Mouse (Mus musculus) hindbrain, embryonic 11.5 days (tissue): ENCODE results near the gene Uggt1. TPM values are rescaled to one million over a fixed set of nuclear protein-coding genes. Genes with fewer than 3 reads are reported as not detected.
A peak's percentile ranks its signal among the peaks of the same experiment; 100 is the strongest.

Experiments used
- ATAC-seq: fragments of 200-750 bp; cut with Nextera tagmentation; 2 replicates; pipeline ENCODE4 v1.8.0; 2017; ENCODE audit warnings: mild to moderate bottlenecking, moderate TSS enrichment, moderate library complexity; ENCODE audit not compliant: low FRiP score
- DNase-seq: peaks from one replicate; pipeline ENCODE4 v3.0.0-alpha.2; 2015; ENCODE audit warnings: low spot score
- H3K27ac ChIP-seq: fragments of 300-500 bp; sonication (generic); 2 replicates; pipeline ENCODE4 v1.5.1; 2014; ENCODE audit warnings: mild to moderate bottlenecking, low read depth, low read length
- H3K27me3 ChIP-seq: fragments of 300-500 bp; sonication (generic); 2 replicates; pipeline ENCODE4 v1.6.1; 2014; ENCODE audit warnings: mild to moderate bottlenecking, low read length, moderate library complexity, mixed read lengths; ENCODE audit not compliant: control insufficient read depth, insufficient read depth
- H3K36me3 ChIP-seq: fragments of 300-500 bp; sonication (generic); 2 replicates; pipeline ENCODE4 v1.6.1; 2014; ENCODE audit warnings: mild to moderate bottlenecking, low read length, moderate library complexity, mixed read lengths; ENCODE audit not compliant: control insufficient read depth, insufficient read depth
- H3K4me1 ChIP-seq: fragments of 300-500 bp; sonication (generic); replicated peaks from 2 replicates; pipeline ENCODE4 v1.6.1; 2014; ENCODE audit warnings: low read length, mixed read lengths; ENCODE audit not compliant: control insufficient read depth, insufficient read depth
- H3K4me2 ChIP-seq: fragments of 300-500 bp; sonication (generic); replicated peaks from 2 replicates; pipeline ENCODE4 v1.6.1; 2014; ENCODE audit warnings: mild to moderate bottlenecking, low read depth, low read length
- H3K4me3 ChIP-seq: fragments of 300-500 bp; sonication (generic); 2 replicates; pipeline ENCODE4 v1.5.1; 2014; ENCODE audit warnings: low read depth, low read length
- H3K9ac ChIP-seq: fragments of 300-500 bp; sonication (generic); 2 replicates; pipeline ENCODE4 v1.6.1; 2014; ENCODE audit warnings: low read depth, low read length
- H3K9me3 ChIP-seq: fragments of 300-500 bp; sonication (generic); 2 replicates; pipeline ENCODE4 v1.6.1; 2016; ENCODE audit warnings: low read length; ENCODE audit not compliant: control insufficient read depth
- WGBS: fragments of 180-500 bp; shearing (Covaris S2); extraction: QIAGEN DNeasy Blood & Tissue Kit; methylation state at CpG from one replicate; pipeline ENCODE4 v1.1.7; 2014; 5-methylcytosine and 5-hydroxymethylcytosine counted together
- polyA plus RNA-seq: library from polyadenylated mRNA; unstranded; fragments of >200 nt; fragmentation: Nextera tagmentation; extraction: Ambion mirVana; gene quantifications from 2 replicates; pipeline ENCODE4 v1.2.1, GENCODE M21; 2014

Gene Uggt1
- polyA plus RNA-seq, 1 experiment from 2014 or later: 97.6 TPM

- 88% methylated on average over 4 of the region's 4 CpGs for WGBS
- no peak for ATAC-seq
- H3K9me3 ChIP-seq: no peaks in the 10 kb centered on the region
- no peak for DNase-seq
- no peak overlapping the region for H3K4me2 ChIP-seq
- H3K4me3 ChIP-seq: no peak overlapping the region
- H3K27me3 ChIP-seq: no peaks in the 10 kb centered on the region
- no peak overlapping the region for H3K9ac ChIP-seq
- H3K27ac ChIP-seq: no peak overlapping the region
- no peaks in the 10 kb centered on the region for H3K4me1 ChIP-seq
- no peaks in the 10 kb centered on the region for H3K36me3 ChIP-seq
These were observed 134.5 kb downstream of the Uggt1 start for GRCm38 (mm10) chr1:36109987-36110386.

GRCm38 (mm10) chr1:36105917-36106706 is 138.4 kb downstream of the Uggt1 start:
- Histone ChIP-seq H3K9ac (no peak overlapping the region), H3K4me2 (no peak overlapping the region), H3K36me3 (peaks cover 9% of the 10 kb centered on the region; the same call in 1 of the 2 replicates), H3K9me3 (no peaks in the 10 kb centered on the region), H3K4me1 (no peaks in the 10 kb centered on the region), H3K27me3 (no peaks in the 10 kb centered on the region), H3K4me3 (no peak overlapping the region), H3K27ac (no peak overlapping the region)
- no peak for DNase-seq
- ATAC-seq: no peak
- WGBS: 91% methylated on average over 11 of the region's 11 CpGs

GRCm38 (mm10) chr1:36100371-36100770 is 144.1 kb downstream of the Uggt1 start:
- Histone ChIP-seq H3K9ac (no peak overlapping the region), H3K4me3 (no peak overlapping the region), H3K36me3 (peaks cover 9% of the 10 kb centered on the region; the same call in 1 of the 2 replicates), H3K9me3 (no peaks in the 10 kb centered on the region), H3K4me2 (no peak overlapping the region), H3K27me3 (no peaks in the 10 kb centered on the region), H3K27ac (no peak overlapping the region), H3K4me1 (no peaks in the 10 kb centered on the region)
- no peak for DNase-seq
- no peak for ATAC-seq
- 90% methylated on average over 3 of the region's 3 CpGs for WGBS

- WGBS: 96% methylated on average over 4 of the region's 4 CpGs
- Histone ChIP-seq H3K4me2 (no peak overlapping the region), H3K9me3 (no peaks in the 10 kb centered on the region), H3K4me1 (no peaks in the 10 kb centered on the region), H3K9ac (no peak overlapping the region), H3K27ac (no peak overlapping the region), H3K4me3 (no peak overlapping the region), H3K27me3 (no peaks in the 10 kb centered on the region), H3K36me3 (peaks cover 4% of the 10 kb centered on the region; the same call in 1 of the 2 replicates)
- no peak for ATAC-seq
- no peak for DNase-seq
These were observed 146.1 kb downstream of the Uggt1 start for GRCm38 (mm10) chr1:36098432-36098831.

GRCm38 (mm10) chr1:36095423-36096272 is 148.9 kb downstream of the Uggt1 start:
- Histone ChIP-seq H3K27me3 (no peaks in the 10 kb centered on the region), H3K36me3 (peaks cover 3% of the 10 kb centered on the region; the same call in 1 of the 2 replicates), H3K4me2 (no peak overlapping the region), H3K9me3 (no peaks in the 10 kb centered on the region), H3K4me3 (no peak overlapping the region), H3K9ac (no peak overlapping the region), H3K4me1 (no peaks in the 10 kb centered on the region), H3K27ac (no peak overlapping the region)
- 88% methylated on average over 12 of the region's 12 CpGs for WGBS
- DNase-seq: no peak
- no peak for ATAC-seq

- Histone ChIP-seq H3K4me2 (no peak overlapping the region), H3K9ac (no peak overlapping the region), H3K27ac (no peak overlapping the region), H3K9me3 (no peaks in the 10 kb centered on the region), H3K4me1 (peaks cover 2% of the 10 kb centered on the region), H3K36me3 (peaks cover 3% of the 10 kb centered on the region; the same call in 1 of the 2 replicates), H3K4me3 (no peak overlapping the region), H3K27me3 (no peaks in the 10 kb centered on the region)
- no peak for ATAC-seq
- no peak for DNase-seq
- WGBS: 93% methylated on average over 8 of the region's 8 CpGs
These were observed 150.8 kb downstream of the Uggt1 start for GRCm38 (mm10) chr1:36093741-36094140.

GRCm38 (mm10) chr1:36091246-36091645 is 153.3 kb downstream of the Uggt1 start:
- H3K9me3 ChIP-seq: no peaks in the 10 kb centered on the region
- H3K4me1 ChIP-seq: peaks cover 7% of the 10 kb centered on the region
- H3K27me3 ChIP-seq: no peaks in the 10 kb centered on the region
- WGBS: 81% methylated on average over 6 of the region's 6 CpGs
- no peak overlapping the region for H3K27ac ChIP-seq
- H3K36me3 ChIP-seq: 0 out of 2 replicates have a peak, but pooled peaks cover 3% of the 10 kb centered on the region
- ATAC-seq (no peak), DNase-seq (no peak)
- H3K4me3 ChIP-seq: no peak overlapping the region
- no peak overlapping the region for H3K4me2 ChIP-seq
- no peak overlapping the region for H3K9ac ChIP-seq

- H3K9me3 ChIP-seq: no peaks in the 10 kb centered on the region
- H3K27ac ChIP-seq: no peak overlapping the region
- no peak overlapping the region for H3K4me3 ChIP-seq
- DNase-seq (no peak), ATAC-seq (0 out of 2 replicates have a peak, but pooled peaks have one; percentile 19)
- H3K36me3 ChIP-seq: 0 out of 2 replicates have a peak, but pooled peaks cover 4% of the 10 kb centered on the region
- H3K9ac ChIP-seq: no peak overlapping the region
- peaks cover 7% of the 10 kb centered on the region for H3K4me1 ChIP-seq
- no peaks in the 10 kb centered on the region for H3K27me3 ChIP-seq
- H3K4me2 ChIP-seq: no peak overlapping the region
- WGBS: 89% methylated on average over 4 of the region's 4 CpGs
These were observed 153.8 kb downstream of the Uggt1 start for GRCm38 (mm10) chr1:36090722-36091110.
